Mouse (Mus musculus): ENCODE data around the gene Osgin1.
A peak's percentile ranks its signal among the peaks of the same experiment; 100 is the strongest.

Osgin1 gene

GRCm38 (mm10) chr8:119433582-119434174 lies at the start of gene Osgin1:
Gene Osgin1, plus strand, starts transcription at chr8:119434124.
- no peaks in the 10 kb centered on the region for H3K27me3 ChIP-seq (ENCODE audit: control insufficient read depth, insufficient read depth, low read length, poor library complexity, severe bottlenecking)
- no peaks in the 10 kb centered on the region for H3K36me3 ChIP-seq (ENCODE audit: control insufficient read depth, insufficient read depth, low read length, poor library complexity, severe bottlenecking)
- no peak for DNase-seq (ENCODE audit: low read depth, low spot score)

GRCm38 (mm10) chr8:119384478-119384877 lies 49.4 kb upstream of the Osgin1 start:
- Histone ChIP-seq H3K27me3 (ENCODE audit: control insufficient read depth, insufficient read depth, low read length, poor library complexity, severe bottlenecking) (no peaks in the 10 kb centered on the region), H3K36me3 (ENCODE audit: control insufficient read depth, insufficient read depth, low read length, poor library complexity, severe bottlenecking) (no peaks in the 10 kb centered on the region)
- DNase-seq (ENCODE audit: low read depth, low spot score), result peak; percentile 76

GRCm38 (mm10) chr8:119385854-119386253 lies 48.1 kb upstream of the Osgin1 start:
- no peaks in the 10 kb centered on the region for H3K36me3 ChIP-seq (ENCODE audit: control insufficient read depth, insufficient read depth, low read length, poor library complexity, severe bottlenecking)
- H3K27me3 ChIP-seq (ENCODE audit: control insufficient read depth, insufficient read depth, low read length, poor library complexity, severe bottlenecking), result no peaks in the 10 kb centered on the region
- no peak for DNase-seq (ENCODE audit: low read depth, low spot score)

GRCm38 (mm10) chr8:119386988-119387387 lies 46.9 kb upstream of the Osgin1 start:
- no peaks in the 10 kb centered on the region for H3K27me3 ChIP-seq (ENCODE audit: control insufficient read depth, insufficient read depth, low read length, poor library complexity, severe bottlenecking)
- DNase-seq (ENCODE audit: low read depth, low spot score), result no peak
- no peaks in the 10 kb centered on the region for H3K36me3 ChIP-seq (ENCODE audit: control insufficient read depth, insufficient read depth, low read length, poor library complexity, severe bottlenecking)

GRCm38 (mm10) chr8:119394097-119394496 lies 39.8 kb upstream of the Osgin1 start:
- DNase-seq (ENCODE audit: low read depth, low spot score), result no peak
- Histone ChIP-seq H3K27me3 (ENCODE audit: control insufficient read depth, insufficient read depth, low read length, poor library complexity, severe bottlenecking) (no peaks in the 10 kb centered on the region), H3K36me3 (ENCODE audit: control insufficient read depth, insufficient read depth, low read length, poor library complexity, severe bottlenecking) (no peaks in the 10 kb centered on the region)

- H3K36me3 ChIP-seq (ENCODE audit: control insufficient read depth, insufficient read depth, low read length, poor library complexity, severe bottlenecking), result no peaks in the 10 kb centered on the region
- peak; percentile 92 for DNase-seq (ENCODE audit: low read depth, low spot score)
- no peaks in the 10 kb centered on the region for H3K27me3 ChIP-seq (ENCODE audit: control insufficient read depth, insufficient read depth, low read length, poor library complexity, severe bottlenecking)
Observed at GRCm38 (mm10) chr8:119394524-119395026, 39.3 kb upstream of the Osgin1 start, which contains the start of gene Mlycd. Gene Mlycd, plus strand, starts transcription at chr8:119394878.

- H3K27me3 ChIP-seq (ENCODE audit: control insufficient read depth, insufficient read depth, low read length, poor library complexity, severe bottlenecking), result no peaks in the 10 kb centered on the region
- no peaks in the 10 kb centered on the region for H3K36me3 ChIP-seq (ENCODE audit: control insufficient read depth, insufficient read depth, low read length, poor library complexity, severe bottlenecking)
- DNase-seq (ENCODE audit: low read depth, low spot score), result no peak
Observed at GRCm38 (mm10) chr8:119395072-119395950, 38.6 kb upstream of the Osgin1 start.

- no peak for DNase-seq (ENCODE audit: low read depth, low spot score)
- peaks cover 2% of the 10 kb centered on the region; the same call in 1 of the 2 replicates for H3K36me3 ChIP-seq (ENCODE audit: control insufficient read depth, insufficient read depth, low read length, poor library complexity, severe bottlenecking)
Observed at GRCm38 (mm10) chr8:119398558-119398957, 35.4 kb upstream of the Osgin1 start.

GRCm38 (mm10) chr8:119399255-119399654 lies 34.7 kb upstream of the Osgin1 start:
- DNase-seq (ENCODE audit: low read depth, low spot score), result no peak
- Histone ChIP-seq H3K36me3 (ENCODE audit: control insufficient read depth, insufficient read depth, low read length, poor library complexity, severe bottlenecking) (peaks cover 4% of the 10 kb centered on the region), H3K27me3 (ENCODE audit: control insufficient read depth, insufficient read depth, low read length, poor library complexity, severe bottlenecking) (no peaks in the 10 kb centered on the region)

More at GRCm38 (mm10) chr8:119398558-119398957, 35.4 kb upstream of the Osgin1 start:
- H3K27me3 ChIP-seq (ENCODE audit: control insufficient read depth, insufficient read depth, low read length, poor library complexity, severe bottlenecking), result no peaks in the 10 kb centered on the region

GRCm38 (mm10) chr8:119400122-119400671 lies 33.7 kb upstream of the Osgin1 start:
- Histone ChIP-seq H3K36me3 (ENCODE audit: control insufficient read depth, insufficient read depth, low read length, poor library complexity, severe bottlenecking) (peaks cover 4% of the 10 kb centered on the region), H3K27me3 (ENCODE audit: control insufficient read depth, insufficient read depth, low read length, poor library complexity, severe bottlenecking) (no peaks in the 10 kb centered on the region)
- no peak for DNase-seq (ENCODE audit: low read depth, low spot score)

GRCm38 (mm10) chr8:119400904-119401303 lies 33.0 kb upstream of the Osgin1 start:
- no peaks in the 10 kb centered on the region for H3K27me3 ChIP-seq (ENCODE audit: control insufficient read depth, insufficient read depth, low read length, poor library complexity, severe bottlenecking)
- no peak for DNase-seq (ENCODE audit: low read depth, low spot score)
- peaks cover 4% of the 10 kb centered on the region for H3K36me3 ChIP-seq (ENCODE audit: control insufficient read depth, insufficient read depth, low read length, poor library complexity, severe bottlenecking)

- peaks cover 7% of the 10 kb centered on the region for H3K36me3 ChIP-seq (ENCODE audit: control insufficient read depth, insufficient read depth, low read length, poor library complexity, severe bottlenecking)
- no peak for DNase-seq (ENCODE audit: low read depth, low spot score)
- H3K27me3 ChIP-seq (ENCODE audit: control insufficient read depth, insufficient read depth, low read length, poor library complexity, severe bottlenecking), result no peaks in the 10 kb centered on the region
Observed at GRCm38 (mm10) chr8:119403912-119404311, 30.0 kb upstream of the Osgin1 start.

- H3K27me3 ChIP-seq (ENCODE audit: control insufficient read depth, insufficient read depth, low read length, poor library complexity, severe bottlenecking), result no peaks in the 10 kb centered on the region
- no peak for DNase-seq (ENCODE audit: low read depth, low spot score)
- H3K36me3 ChIP-seq (ENCODE audit: control insufficient read depth, insufficient read depth, low read length, poor library complexity, severe bottlenecking), result peaks cover 9% of the 10 kb centered on the region
Observed at GRCm38 (mm10) chr8:119404648-119405047, 29.3 kb upstream of the Osgin1 start.

- DNase-seq (ENCODE audit: low read depth, low spot score), result no peak
- H3K36me3 ChIP-seq (ENCODE audit: control insufficient read depth, insufficient read depth, low read length, poor library complexity, severe bottlenecking), result peaks cover 7% of the 10 kb centered on the region
Observed at GRCm38 (mm10) chr8:119408311-119408710, 25.6 kb upstream of the Osgin1 start.

More at GRCm38 (mm10) chr8:119408311-119408710, 25.6 kb upstream of the Osgin1 start:
- H3K27me3 ChIP-seq (ENCODE audit: control insufficient read depth, insufficient read depth, low read length, poor library complexity, severe bottlenecking), result no peaks in the 10 kb centered on the region

Data from splenic B cell, adult 2 months (primary cell).